Mouse (Mus musculus) C2C12 (cell line): Measurements from ENCODE around the gene Slc22a18. TPM values are rescaled to one million over a fixed set of nuclear protein-coding genes. Genes with fewer than 3 reads are reported as not detected.

Source experiments
- H3K27me3 ChIP-seq: one replicate; pipeline ENCODE4 v1.6.1; 2011; ENCODE audit not compliant: control insufficient read depth, insufficient read depth, insufficient read length
- H3K36me3 ChIP-seq: one replicate; pipeline ENCODE4 v1.6.1; 2011; ENCODE audit not compliant: control insufficient read depth, insufficient read depth
- H3K4me3 ChIP-seq: one replicate; pipeline ENCODE4 v1.5.1; 2011; ENCODE audit warnings: mild to moderate bottlenecking, control low read depth; ENCODE audit not compliant: poor library complexity, insufficient read depth, severe bottlenecking
- H3K79me2 ChIP-seq: one replicate; pipeline ENCODE4 v1.6.1; 2011; ENCODE audit not compliant: control insufficient read depth, insufficient read depth
- H3K79me3 ChIP-seq: one replicate; pipeline ENCODE4 v1.6.1; 2011; ENCODE audit warnings: low read depth, control low read depth
- H3ac ChIP-seq: one replicate; pipeline ENCODE3; 2011; ENCODE audit warnings: low read depth; ENCODE audit not compliant: control insufficient read depth, insufficient read length
- CEBPB ChIP-seq: IDR thresholded peaks from one replicate; pipeline ENCODE4 v1.6.1; 2011; ENCODE audit warnings: low read depth, mild to moderate bottlenecking, control low read depth, moderate library complexity
- CTCF ChIP-seq: IDR thresholded peaks from one replicate; pipeline ENCODE4 v1.5.1; 2011; ENCODE audit not compliant: control insufficient read depth, insufficient read depth, insufficient read length
- FOSL1 ChIP-seq: IDR thresholded peaks from one replicate; pipeline ENCODE4 v1.8.0; 2011; ENCODE audit warnings: mild to moderate bottlenecking, low read length; ENCODE audit not compliant: poor library complexity, insufficient read depth, severe bottlenecking
- MAX ChIP-seq: IDR thresholded peaks from one replicate; pipeline ENCODE4 v1.6.1; 2011; ENCODE audit warnings: mild to moderate bottlenecking, control low read depth
- MYOD1 ChIP-seq: IDR thresholded peaks from one replicate; pipeline ENCODE4 v1.6.1; 2011; ENCODE audit warnings: low read depth; ENCODE audit not compliant: control insufficient read depth, insufficient read length
- MYOG ChIP-seq: IDR thresholded peaks from one replicate; pipeline ENCODE4 v1.6.1; 2011; ENCODE audit not compliant: control insufficient read depth, insufficient read length; ENCODE audit errors: extremely low read depth
- USF1 ChIP-seq: IDR thresholded peaks from one replicate; pipeline ENCODE4 v1.6.1; 2011; ENCODE audit warnings: low read depth, mild to moderate bottlenecking, control low read depth, moderate library complexity
- polyA plus RNA-seq: library from polyadenylated mRNA; unstranded; fragments of >200 nt; fragmentation: generic; extraction: Trizol; gene quantifications from one replicate; pipeline ENCODE4 v1.2.1, GENCODE M21; 2012; ENCODE audit warnings: missing spikeins

Gene Slc22a18
- polyA plus RNA-seq, 1 experiment: not detected

GRCm38 (mm10) chr7:143445651-143446460 lies 27.7 kb upstream of the Slc22a18 start:
- TF ChIP-seq FOSL1 (no peak), MYOG (no peak), MYOD1 (no peak), CTCF (no peak), CEBPB (no peak), MAX (no peak), USF1 (no peak)
- Histone ChIP-seq H3K79me3 (no peaks in the 10 kb centered on the region), H3K27me3 (peaks cover 23% of the 10 kb centered on the region), H3ac (no peak overlapping the region), H3K4me3 (no peak overlapping the region), H3K79me2 (no peaks in the 10 kb centered on the region), H3K36me3 (no peaks in the 10 kb centered on the region)

GRCm38 (mm10) chr7:143447130-143447529 lies 26.4 kb upstream of the Slc22a18 start:
- Histone ChIP-seq H3K79me2 (no peaks in the 10 kb centered on the region), H3K4me3 (no peak overlapping the region), H3K36me3 (no peaks in the 10 kb centered on the region), H3ac (no peak overlapping the region), H3K79me3 (no peaks in the 10 kb centered on the region), H3K27me3 (peaks cover 23% of the 10 kb centered on the region)
- no peak for TF ChIP-seq CTCF

DNA sequence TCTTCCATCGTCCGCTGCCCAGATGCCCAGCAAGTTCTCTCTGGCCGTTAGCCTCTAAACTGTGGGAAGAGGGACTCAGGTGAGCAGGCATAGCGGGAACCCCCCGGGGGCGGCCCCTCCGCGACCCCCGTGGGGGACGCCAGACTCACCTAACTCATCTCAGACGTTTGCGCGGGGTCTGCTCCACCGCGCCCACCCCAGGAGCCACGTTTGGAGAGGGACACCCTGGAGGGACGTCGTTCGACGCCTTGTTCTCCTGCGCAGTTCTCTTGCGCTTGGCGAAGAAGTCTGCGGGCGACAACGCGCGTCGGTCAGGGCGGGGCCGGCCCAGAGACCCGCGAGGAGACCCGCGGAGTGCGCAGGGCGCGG lies 14.6 kb upstream of the Slc22a18 start:
- Histone ChIP-seq H3K27me3 (peaks cover 14% of the 10 kb centered on the region), H3K79me3 (no peaks in the 10 kb centered on the region), H3ac (no peak overlapping the region), H3K4me3 (no peak overlapping the region), H3K79me2 (no peaks in the 10 kb centered on the region), H3K36me3 (no peaks in the 10 kb centered on the region)
- TF ChIP-seq MYOD1: no peak

- H3K79me2 ChIP-seq: no peaks in the 10 kb centered on the region
- H3K27me3 ChIP-seq: peaks cover 14% of the 10 kb centered on the region
- H3K79me3 ChIP-seq: no peaks in the 10 kb centered on the region
- no peaks in the 10 kb centered on the region for H3K36me3 ChIP-seq
- no peak overlapping the region for H3K4me3 ChIP-seq
- no peak for TF ChIP-seq USF1
- TF ChIP-seq MYOD1: no peak
- TF ChIP-seq FOSL1: no peak
- no peak for TF ChIP-seq CEBPB
- no peak for TF ChIP-seq CTCF
- TF ChIP-seq MAX: no peak
- TF ChIP-seq MYOG: no peak
- no peak overlapping the region for H3ac ChIP-seq
Observed at GRCm38 (mm10) chr7:143459332-143460211, 14.0 kb upstream of the Slc22a18 start.

DNA sequence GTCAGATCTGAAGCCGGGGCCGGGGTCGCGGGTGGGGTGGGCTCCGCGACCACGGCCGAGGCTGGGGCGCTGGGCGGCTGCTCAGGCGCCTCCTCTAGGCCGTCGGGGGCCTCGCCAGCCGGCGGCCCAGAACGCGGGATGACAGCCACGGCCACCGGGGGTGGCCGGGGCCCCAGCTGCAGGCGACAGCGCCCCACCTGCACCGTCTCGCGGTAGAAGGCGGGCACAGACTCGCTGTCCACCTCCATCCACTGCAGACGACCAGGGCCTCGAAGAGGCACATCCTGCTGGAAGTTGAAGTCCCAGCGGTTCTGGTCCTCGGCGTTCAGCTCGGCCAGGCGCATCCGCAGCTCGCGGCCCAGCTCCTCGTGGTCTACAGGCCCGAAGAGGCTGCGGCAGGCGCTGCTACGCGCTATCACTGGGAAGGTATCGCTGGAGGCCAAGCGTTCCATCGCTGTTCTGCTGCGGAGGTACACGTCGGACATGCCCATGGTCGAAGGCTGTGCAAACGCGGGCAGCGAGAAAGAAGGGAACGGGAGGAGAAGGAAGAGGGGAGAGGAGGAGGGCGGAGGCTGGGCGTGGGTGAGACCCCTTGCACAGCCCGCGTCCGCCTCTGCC lies 13.2 kb upstream of the Slc22a18 start:
- no peaks in the 10 kb centered on the region for H3K79me3 ChIP-seq
- no peak overlapping the region for H3K4me3 ChIP-seq
- H3K27me3 ChIP-seq: peaks cover 14% of the 10 kb centered on the region
- H3ac ChIP-seq: no peak overlapping the region
- no peaks in the 10 kb centered on the region for H3K36me3 ChIP-seq
- H3K79me2 ChIP-seq: no peaks in the 10 kb centered on the region
- TF ChIP-seq CTCF (no peak), USF1 (no peak)

DNA sequence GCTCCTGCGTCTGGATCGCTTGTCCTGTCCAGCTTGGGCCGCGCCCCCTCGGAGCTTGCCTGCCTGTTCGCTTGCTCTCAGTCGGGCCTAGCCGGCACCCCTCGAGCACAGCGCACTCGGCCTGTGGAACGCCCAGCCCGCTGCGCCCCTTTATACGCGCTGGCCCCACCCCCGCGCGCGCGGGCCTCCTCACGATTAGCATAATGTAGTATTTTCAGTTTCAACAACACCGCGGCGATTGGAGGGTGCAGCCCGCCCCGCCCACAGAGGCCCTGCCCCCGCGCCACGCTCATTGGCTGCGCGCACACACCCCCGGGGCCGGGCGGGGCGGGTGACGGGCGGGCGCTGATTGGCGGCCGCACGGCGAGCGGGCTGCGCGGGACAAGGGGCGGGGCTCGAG lies 12.7 kb upstream of the Slc22a18 start, which contains the start of gene Cdkn1c:
Cdkn1c (minus strand) TSS at position 177 of the 400 bp plus-strand sequence.
- no peaks in the 10 kb centered on the region for H3K79me3 ChIP-seq
- H3K79me2 ChIP-seq: no peaks in the 10 kb centered on the region
- H3K27me3 ChIP-seq: peaks cover 16% of the 10 kb centered on the region
- H3ac ChIP-seq: peak within 1 kb of the TSS; percentile 29
- no peak within 1 kb of the TSS for H3K4me3 ChIP-seq
- TF ChIP-seq CTCF (no peak), MAX (no peak), MYOD1 (no peak), USF1 (no peak), FOSL1 (no peak), CEBPB (no peak), MYOG (no peak)
- H3K36me3 ChIP-seq: no peaks in the 10 kb centered on the region
